Mouse (Mus musculus) adrenal gland, adult 2 months (tissue): ENCODE data around the gene Gtsf1. TPM values are rescaled to one million over a fixed set of nuclear protein-coding genes. Genes with fewer than 3 reads are reported as not detected.

ENCODE experiments used
- DNase-seq: peaks from one replicate; pipeline ENCODE4 v3.0.0; 2021
- polyA plus RNA-seq: library from polyadenylated mRNA; depleted of rRNA; stranded (reverse); fragments of >200 nt; gene quantifications from 2 replicates; pipeline ENCODE4 v1.2.3, GENCODE M21; 2012
- total RNA-seq, 2 experiments: library from RNA; stranded (reverse); gene quantifications; 2 replicates each; pipeline ENCODE4 v1.2.3; 2021

Gtsf1 gene
- total and polyA plus RNA-seq, 3 experiments = not detected

DNA sequence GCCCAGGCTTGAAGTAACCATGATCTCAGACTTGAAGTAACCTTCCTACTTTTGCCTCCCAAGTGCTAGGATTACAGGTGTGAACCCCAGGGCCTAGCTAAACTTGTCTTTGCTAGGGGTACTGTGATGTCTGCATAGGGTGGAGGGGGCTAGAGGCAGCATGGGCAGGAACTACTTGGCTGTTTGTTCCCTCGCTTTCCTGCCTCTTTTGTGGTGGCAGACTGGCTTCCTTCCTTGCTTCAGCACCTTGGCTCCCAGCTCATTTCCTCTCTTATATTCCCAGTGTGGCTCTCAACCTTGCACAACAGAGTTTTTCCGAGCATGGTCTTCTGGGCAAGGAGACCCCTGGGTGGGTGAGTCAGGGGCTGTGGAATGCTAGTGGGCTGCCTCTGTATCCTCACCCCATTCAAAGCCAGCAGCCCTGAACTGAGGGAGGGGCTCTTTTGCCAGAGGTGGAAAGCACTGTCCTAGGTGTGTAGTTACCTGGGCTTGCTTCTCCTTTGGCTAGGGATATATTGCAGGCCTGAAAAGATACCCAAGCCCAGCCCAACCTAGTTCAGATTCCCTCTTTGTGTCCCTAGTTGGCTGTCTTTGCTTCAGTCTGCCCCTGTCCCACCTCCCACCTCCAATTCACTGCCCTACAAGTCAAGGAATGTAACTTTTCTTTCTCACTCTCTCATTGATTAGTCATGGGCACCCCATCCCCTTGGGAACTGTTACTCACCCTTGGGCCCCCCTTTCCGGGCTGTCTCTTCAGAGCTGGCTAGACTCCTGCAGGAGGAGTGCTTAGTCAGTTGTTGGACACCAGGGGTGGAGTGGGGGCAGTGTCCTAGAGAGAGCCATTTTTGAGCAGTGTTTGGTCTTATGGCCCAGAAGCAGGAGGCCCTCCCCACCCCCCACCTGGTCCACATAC lies 52.3 kb downstream of the Gtsf1 start:
- DNase-seq = peak; percentile 51

DNA sequence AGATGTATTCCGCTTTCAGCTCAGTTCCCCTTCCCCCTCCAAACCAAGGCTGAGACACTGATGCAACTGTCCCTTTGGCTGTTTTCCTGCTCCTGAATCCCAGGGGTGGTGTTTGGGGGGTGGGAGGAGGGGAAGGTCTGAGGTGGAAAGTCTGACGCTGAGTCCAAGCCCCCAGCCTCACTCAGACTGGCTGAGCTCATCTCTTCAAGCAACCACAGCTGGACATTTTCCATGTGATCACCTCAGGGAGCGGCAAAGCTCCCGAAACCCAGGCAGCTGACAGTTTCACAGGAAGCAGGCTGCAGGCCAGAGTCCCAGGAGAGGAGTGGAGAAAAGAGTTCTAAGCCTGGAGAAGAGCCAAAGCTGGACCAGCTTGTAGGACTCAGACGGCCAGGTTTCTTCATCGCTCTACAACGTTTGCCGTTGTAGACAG lies 53.4 kb downstream of the Gtsf1 start:
- DNase-seq = peak; percentile 43

DNA sequence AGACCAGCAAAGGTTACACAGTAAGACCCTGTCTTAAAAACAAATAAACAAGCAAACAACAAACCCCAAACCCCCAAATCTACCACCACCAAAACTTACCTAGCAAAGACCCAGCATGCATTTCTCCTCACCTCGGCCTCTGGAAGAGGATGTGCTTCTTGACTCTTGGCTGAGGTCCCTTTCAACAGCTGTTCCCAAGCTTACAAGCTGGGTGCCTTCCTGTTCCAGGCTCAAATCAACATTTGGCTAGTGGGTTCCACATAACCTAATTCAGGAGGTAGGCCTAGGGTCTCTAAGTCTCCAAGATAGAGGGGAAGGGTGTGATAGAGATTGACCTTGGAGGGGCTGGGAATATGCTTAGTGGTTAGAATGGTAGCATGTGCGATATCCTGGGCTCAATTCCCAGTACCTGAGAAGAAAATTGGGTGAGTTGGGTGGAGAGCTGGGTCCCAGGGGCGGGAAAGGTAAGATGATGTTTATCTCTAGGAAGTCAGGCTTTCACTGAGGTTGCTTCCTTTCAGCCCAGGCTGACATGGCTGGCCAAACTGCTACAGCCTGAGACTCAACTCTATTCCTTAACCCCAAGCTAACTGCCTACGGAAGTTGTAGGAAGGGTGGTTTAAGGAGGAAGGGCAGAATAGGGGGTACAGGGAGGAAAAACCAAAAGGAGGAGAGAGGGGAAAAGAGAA lies 55.0 kb downstream of the Gtsf1 start:
- DNase-seq = no peak

DNA sequence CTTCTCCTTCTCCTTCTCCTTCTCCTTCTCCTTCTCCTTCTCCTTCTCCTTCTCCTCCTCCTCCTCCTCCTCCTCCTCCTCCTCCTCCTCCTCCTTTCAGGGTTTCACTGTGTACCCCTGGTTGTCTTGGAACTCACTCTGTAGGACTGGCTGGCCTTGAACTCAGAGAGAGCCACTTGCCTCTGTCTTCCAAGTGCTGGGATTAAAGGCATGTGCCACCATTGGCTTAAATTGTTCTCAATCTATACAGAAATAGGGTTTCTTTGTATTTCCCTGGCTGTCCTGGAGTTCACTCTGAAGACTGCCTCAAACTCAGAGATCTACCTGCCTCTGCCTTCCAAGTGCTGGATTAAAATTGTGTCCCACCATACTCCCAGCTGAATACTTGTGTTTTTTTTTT lies 57.8 kb downstream of the Gtsf1 start:
- no peak for DNase-seq

GRCm38 (mm10) chr15:103371741-103372140 lies 58.5 kb downstream of the Gtsf1 start:
- no peak for DNase-seq

DNA sequence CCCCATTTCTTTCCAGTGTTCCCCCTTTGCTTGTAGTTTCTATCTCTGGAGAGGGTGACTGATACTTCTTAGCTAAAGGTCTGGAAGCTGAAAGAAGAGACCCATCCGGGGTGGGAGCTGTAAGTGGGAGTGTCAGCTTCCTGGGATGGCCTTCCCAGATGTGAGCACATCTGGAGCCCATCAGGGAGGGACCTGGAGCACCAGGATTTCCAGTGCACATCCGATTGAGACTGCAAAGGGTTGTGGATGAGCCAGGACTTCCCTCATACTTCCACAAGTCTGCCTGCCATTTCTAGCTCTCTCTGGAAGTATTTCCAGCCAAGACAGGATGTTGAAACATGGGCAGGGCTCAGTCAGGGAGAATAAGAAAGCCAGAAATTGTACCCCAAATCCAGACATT lies 59.1 kb downstream of the Gtsf1 start:
- no peak for DNase-seq

GRCm38 (mm10) chr15:103370462-103370861 lies 59.8 kb downstream of the Gtsf1 start:
- no peak for DNase-seq

DNA sequence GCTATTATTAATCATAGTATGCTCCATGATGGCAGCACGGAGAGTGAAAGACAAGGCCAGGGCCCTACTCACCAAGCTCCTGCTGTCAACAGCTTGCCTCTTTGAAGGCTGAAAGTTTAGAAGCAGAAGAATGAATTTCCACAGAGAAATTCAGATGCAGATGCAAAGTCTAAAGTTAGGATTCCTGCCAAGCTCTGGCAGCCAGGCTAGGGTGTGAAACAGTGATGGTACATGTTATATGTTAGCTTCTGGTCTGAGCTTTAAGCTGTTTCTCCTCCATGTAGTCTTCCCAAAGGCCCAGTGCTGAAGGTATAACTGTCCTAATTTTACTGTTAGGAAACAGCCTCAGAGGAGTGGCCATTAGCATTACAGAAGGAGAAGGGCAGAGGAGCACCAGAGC lies 61.1 kb downstream of the Gtsf1 start:
- DNase-seq = no peak

- no peak for DNase-seq
Observed at GRCm38 (mm10) chr15:103368179-103368940, 61.9 kb downstream of the Gtsf1 start.

GRCm38 (mm10) chr15:103366376-103367149 lies 63.7 kb downstream of the Gtsf1 start, which contains the start of gene Itga5:
Gene Itga5 (minus strand): TSS chr15:103366763.
- peak; percentile 95 for DNase-seq

- peak; percentile 72 for DNase-seq
Observed at GRCm38 (mm10) chr15:103365471-103366375, 64.5 kb downstream of the Gtsf1 start.

GRCm38 (mm10) chr15:103364761-103365160 lies 65.5 kb downstream of the Gtsf1 start:
- DNase-seq = no peak

DNA sequence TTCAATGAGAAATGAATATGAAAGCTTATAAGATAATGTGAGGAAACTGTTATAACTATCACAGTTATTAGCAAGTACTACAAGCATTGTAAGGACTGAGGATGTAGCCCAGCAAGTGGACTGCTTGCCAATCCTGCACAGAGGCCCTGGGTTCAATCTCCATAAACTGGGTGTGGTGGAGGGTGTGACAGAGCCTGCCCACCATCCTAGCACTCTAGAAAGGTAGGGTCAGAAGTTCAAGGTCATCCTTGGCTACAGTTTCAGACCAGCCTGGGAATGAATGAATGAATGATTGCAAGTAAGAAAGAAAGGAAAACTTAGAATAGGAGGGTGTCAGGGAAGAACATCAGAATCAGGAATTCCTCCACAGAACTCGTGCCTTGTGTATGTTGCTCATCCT lies 66.5 kb downstream of the Gtsf1 start:
- peak; percentile 2 for DNase-seq

- peak; percentile 10 for DNase-seq
Observed at GRCm38 (mm10) chr15:103362950-103363349, 67.3 kb downstream of the Gtsf1 start.

GRCm38 (mm10) chr15:103362333-103362732 lies 67.9 kb downstream of the Gtsf1 start:
- no peak for DNase-seq

DNA sequence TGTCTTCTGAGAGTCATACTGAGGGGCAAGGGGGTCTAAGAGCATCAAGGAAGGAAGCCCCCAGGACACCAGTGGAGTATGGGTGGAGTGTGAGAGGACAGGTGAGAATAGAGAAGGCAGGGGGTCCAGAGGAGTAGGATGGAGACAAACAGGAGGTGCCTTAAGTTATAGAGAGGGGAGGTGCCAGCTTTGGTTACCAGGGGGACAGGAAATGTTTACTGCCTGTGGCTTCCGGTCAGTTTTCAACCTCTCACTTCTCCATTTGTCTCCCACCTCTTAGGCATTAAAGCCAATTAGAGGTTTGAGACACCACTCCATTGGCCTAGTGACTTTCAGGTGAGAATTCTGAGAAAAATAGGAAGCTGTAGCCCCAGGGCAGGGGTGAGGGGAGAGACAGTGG lies 69.0 kb downstream of the Gtsf1 start:
- DNase-seq = peak; percentile 6

DNA sequence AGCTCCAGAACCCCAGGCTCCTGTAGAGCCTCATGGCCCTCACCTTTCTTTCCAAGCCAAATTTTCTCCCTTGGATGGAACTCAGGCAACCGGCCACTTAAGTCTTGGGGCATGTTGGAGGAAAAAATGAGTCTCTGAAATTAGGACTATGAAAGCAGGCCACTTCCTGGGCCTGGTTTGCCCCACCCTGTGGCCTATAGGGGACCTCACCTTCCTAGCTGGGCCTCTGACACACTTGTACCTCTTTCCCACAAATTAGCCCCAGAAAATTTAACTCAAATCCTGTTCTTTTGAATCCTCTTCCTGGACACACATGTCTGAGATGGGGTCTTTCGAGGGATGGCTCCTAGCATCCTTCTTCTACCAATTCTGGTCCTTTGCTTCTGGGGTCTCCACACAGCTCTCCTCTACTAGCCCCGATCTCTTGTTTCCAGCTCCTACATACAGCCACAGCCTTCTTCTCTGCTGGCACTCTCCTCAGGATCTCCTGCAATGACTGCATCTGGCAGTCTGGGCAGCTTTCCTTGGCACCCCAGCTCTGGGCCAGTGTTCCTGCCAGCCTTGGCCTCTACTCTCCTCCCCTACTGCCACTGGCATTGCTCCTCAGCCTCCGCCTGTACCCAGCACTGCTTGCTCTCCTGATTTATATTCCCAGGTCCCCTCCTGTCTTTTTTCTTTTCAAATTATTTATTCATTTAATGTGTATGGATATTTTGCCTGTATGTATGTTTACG lies 70.2 kb downstream of the Gtsf1 start:
- peak; percentile 87 for DNase-seq

DNA sequence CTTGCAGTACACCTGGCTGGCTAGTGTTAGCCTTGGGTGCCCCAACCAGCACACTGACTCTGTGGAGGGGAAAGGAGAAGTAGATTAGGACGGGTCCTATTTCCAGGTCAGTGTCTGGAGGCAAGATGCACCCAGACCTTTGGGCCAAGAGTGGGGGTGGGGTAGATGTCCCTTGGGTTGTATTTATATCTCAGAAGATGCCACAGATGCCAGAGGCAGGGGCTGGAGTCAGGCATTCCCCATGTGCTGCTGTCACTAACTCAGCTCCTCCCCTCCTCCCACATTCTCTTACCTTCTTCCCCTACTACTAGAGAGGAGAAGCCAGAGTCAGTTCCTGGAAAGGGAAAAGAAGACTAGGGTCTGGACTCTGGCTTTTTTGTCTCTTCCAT lies 71.2 kb downstream of the Gtsf1 start:
- peak; percentile 38 for DNase-seq

DNA sequence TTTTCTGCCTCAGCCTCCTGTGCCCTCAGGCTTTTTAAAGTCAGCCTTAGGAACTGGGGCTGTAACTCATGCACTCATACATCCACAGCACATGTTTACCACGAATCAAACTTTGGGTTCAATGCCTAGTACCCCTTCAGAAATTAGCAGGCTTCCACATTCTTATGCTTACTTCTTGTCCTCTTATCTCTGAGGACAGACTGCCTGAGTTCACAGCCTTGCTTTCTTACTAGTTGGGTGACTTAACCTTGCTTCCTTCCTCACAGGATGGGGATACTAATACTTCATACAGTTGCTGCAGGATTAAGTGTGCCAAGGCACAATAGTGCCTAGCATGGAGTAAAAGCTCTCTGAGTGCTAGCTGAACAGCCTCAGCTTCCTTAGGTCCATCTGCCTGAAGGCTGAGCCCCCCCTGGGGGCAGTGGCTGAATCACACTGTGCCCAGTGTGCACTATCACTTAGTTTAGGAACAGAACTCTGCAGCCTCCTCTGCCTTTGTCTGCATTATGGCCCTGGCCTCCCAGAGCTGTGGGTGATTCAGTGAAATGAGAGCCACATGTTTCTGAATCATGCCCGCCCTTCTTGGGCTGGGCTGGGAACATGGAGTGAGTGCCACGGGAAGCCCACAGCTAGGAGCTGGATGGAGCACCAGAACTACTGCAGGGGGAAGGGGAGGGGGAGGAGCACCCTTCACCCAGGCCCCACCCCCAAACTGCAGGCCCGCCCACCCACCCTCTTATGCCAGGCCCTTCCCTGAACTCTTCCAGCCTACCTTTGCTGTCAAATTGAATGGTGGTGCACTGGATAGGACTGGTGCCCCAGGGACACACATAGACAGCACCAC lies 71.8 kb downstream of the Gtsf1 start:
- DNase-seq = peak; percentile 86
